Mouse (Mus musculus) lung, adult 2 months (tissue): ENCODE measurements around the gene Git2. TPM values are rescaled to one million over a fixed set of nuclear protein-coding genes. Genes with fewer than 3 reads are reported as not detected.
A peak's percentile ranks its signal among the peaks of the same experiment; 100 is the strongest.

Experiments
- DNase-seq: peaks from one replicate; pipeline ENCODE4 v3.0.0; 2022
- H3K4me1 ChIP-seq: fragments of 200-500 bp; 2 replicates; pipeline ENCODE4 v1.6.1; 2011; ENCODE audit warnings: low read length; ENCODE audit not compliant: control insufficient read depth, insufficient read depth
- H3K4me3 ChIP-seq: fragments of 200-500 bp; replicated peaks from 2 replicates; pipeline ENCODE3; 2011; ENCODE audit warnings: low read depth, mild to moderate bottlenecking, control low read depth, low read length; ENCODE audit errors: extremely low read depth
- CTCF ChIP-seq: fragments of 200-500 bp; IDR thresholded peaks from 2 replicates; pipeline ENCODE4 v1.5.1; 2011; ENCODE audit warnings: mild to moderate bottlenecking, low read length, control low read depth; ENCODE audit not compliant: insufficient read depth
- POLR2A ChIP-seq: fragments of 200-500 bp; IDR thresholded peaks from 2 replicates; pipeline ENCODE4 v1.6.1; 2011; ENCODE audit warnings: low read depth, mild to moderate bottlenecking, control low read depth, low read length, borderline replicate concordance; ENCODE audit errors: extremely low read depth
- WGBS: fragments of 180-500 bp; shearing (Covaris S2); methylation state at CpG from one replicate; pipeline ENCODE4 v1.1.7; 2018; 5-methylcytosine and 5-hydroxymethylcytosine counted together
- polyA plus RNA-seq: library from polyadenylated mRNA; depleted of rRNA; stranded (reverse); fragments of >200 nt; gene quantifications from 2 replicates; pipeline ENCODE4 v1.2.3, GENCODE M21; 2012

Git2 gene
- polyA plus RNA-seq, 1 experiment, result 105 TPM

DNA sequence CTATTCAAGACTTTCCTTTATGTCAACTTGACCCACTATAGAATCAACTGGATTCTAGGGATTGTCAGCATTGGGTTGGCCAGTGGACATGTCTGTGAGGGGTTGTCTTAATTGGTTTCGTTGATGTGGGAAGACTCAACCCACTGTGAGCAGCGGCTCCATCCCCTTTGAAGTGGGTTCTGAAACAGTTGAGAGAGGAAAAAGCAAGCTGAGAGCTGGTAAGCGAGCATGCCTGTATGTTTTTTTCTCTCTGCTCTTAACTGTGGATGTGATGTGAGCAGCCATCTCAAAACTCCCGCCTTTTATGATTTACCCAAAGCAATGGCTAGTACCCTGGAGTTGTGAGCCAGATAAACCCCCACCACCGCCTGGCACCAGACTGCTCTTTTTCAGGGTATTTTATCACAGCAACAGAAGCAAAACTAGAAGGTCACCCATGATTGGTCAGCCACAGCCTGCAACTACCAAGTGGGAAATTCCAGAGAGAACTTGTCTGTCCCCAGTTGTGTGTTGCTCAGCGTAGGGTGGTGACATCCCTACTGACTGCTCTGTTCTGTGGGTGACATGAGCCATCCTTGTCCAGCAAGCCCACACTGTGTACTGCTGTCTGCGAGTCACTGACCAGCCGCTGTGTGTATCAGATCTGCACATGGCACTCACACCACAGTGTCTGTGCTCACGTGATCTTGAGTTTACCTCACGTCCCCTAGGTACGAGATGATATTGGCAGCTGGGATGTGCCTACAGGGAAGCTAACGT is 8.3 kb upstream of the Git2 start:
- no peak for DNase-seq
- H3K4me1 ChIP-seq, result peaks cover 35% of the 10 kb centered on the region
- 64% methylated on average over 12 of the region's 12 CpGs for WGBS
- H3K4me3 ChIP-seq, result no peak overlapping the region
- TF ChIP-seq POLR2A, result peak; percentile 26; the same call in 1 of the 2 replicates
- TF ChIP-seq CTCF, result no peak

DNA sequence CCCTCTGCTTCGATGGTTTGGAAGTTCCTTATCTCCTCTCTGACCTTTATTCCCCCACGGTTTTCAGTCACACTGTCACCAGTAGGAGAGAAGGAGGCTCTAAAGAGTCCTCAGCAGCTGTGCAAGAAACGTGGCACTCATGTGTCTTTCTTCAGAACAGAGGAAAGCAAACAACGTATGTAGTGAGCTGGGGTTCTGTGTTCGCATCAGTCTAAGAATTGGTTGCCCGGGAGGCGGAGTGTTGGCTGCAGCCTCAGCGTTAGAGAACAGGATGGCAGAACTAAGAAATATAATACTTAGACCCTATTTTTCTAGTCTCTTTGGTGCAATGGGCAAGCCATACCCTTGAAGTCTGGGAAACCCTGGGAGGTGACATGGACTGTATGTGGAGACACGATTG is 7.7 kb upstream of the Git2 start:
- Histone ChIP-seq H3K4me3 (no peak overlapping the region), H3K4me1 (peaks cover 36% of the 10 kb centered on the region)
- DNase-seq, result no peak
- WGBS, result 57% methylated on average over 9 of the region's 9 CpGs
- TF ChIP-seq CTCF (no peak), POLR2A (no peak)

DNA sequence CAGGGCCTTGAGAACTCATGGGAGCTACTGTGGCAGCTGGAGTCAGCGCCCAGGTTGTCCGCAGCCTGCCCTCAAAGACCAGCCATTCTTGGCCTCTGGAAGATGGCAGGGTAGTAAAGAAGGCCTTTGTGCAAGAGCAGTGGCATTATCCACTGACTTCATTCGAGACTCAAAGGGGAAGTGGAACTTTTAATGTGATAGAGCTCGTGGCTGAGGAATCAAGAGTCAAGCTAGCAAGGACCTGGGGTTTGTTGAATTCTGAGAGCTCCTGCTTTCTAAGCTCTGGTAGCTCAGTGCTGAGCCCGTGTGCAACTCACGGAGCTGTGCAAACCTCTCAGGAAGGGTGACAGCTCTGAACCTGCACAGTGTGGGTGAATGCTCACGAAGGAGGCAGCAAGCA is 5.6 kb upstream of the Git2 start:
- H3K4me1 ChIP-seq, result peaks cover 43% of the 10 kb centered on the region
- WGBS, result 67% methylated on average over 7 of the region's 7 CpGs
- H3K4me3 ChIP-seq, result no peak overlapping the region

DNA sequence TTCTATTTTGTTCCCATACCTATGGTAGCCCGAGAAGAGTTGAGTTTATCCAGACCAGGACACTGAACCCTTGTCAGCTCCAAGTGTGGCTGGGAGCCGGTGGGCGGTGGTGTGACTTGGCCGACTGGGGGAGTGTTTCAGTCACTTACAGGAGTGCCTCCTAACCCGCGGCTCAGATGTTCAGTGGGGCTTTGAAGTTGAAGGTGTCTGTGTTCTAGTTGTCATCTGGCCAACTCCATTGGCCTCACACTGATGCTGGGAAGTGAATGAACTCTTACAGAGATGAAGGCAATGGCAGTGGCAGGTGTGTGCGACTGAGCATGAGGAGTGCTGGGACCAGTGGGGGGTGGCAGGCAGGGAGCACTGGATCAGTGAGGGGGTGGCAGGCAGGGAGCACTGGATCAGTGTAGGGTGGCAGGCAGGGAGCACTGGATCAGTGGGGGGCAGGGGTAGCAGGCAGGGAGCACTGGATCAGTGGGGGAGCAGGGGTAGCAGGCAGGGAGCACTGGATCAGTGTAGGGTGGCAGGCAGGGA is 4.7 kb upstream of the Git2 start:
- Histone ChIP-seq H3K4me1 (peaks cover 40% of the 10 kb centered on the region), H3K4me3 (no peak overlapping the region)
- WGBS, result 59% methylated on average over 7 of the region's 7 CpGs
- no peak for DNase-seq
- TF ChIP-seq CTCF, result no peak
- TF ChIP-seq POLR2A, result no peak

More for the DNA sequence above, 5.6 kb upstream of the Git2 start:
- DNase-seq, result no peak
- TF ChIP-seq CTCF (no peak), POLR2A (no peak)

DNA sequence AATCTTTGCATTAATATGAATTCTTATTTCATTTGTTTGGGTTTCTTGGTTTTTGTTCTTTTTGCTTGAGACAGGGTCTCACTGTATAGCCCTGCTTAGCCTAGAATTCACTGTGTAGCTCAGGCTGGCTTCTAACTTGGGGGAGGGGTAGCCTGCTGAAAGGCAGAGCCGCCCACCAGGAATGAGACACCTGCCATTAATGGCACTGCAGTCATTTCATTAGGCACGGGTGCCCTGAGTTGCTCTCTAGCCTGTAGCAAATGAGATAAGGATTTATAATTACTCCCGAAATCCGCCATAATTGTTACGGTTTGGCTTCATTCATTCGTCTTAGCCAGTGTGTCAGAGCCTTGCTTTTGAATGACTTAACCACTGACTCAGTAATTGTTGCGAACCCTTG is 857 bp upstream of the Git2 start:
- DNase-seq, result no peak
- 68% methylated on average over 7 of the region's 7 CpGs for WGBS
- TF ChIP-seq CTCF, result no peak
- H3K4me1 ChIP-seq, result peaks cover 23% of the 10 kb centered on the region
- no peak overlapping the region for H3K4me3 ChIP-seq

DNA sequence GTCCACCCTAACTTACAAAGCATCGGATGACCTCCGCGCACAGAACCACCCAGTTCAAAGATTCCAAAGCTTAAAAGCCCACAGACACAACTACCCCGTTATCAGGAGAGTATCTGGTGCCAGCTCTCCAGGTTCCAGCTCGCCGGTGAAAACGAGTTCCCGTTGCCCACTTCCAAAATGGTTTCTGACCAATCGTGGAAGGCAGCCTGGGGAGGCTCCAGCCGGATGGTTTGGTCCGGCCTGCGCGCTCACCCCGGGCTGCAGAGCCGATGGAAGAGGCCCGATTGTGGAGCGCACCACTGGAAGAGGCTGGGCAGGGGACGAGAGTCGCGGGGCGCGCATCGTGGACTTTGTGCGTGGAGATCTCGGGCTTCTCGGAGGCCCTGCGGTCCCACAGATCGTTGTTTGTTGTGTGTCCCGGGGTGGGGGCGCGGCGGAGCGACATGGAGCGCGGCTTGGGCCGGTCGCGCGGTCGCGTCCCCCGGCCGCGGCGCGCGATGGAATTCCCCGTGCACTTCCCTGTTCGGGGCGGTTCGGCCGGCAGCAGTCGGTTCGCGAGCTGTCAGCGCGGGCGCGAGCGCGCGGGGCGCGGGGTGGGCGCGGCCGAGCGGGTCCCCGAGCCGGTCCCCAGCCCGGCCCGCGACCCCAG is 790 bp downstream of the Git2 start, which contains the start of gene Ankrd13a:
TSS of gene Ankrd13a (plus strand) at position 275 of the 649 bp plus-strand sequence.
- WGBS, result under 1% methylated on average over 70 of the region's 73 CpGs

DNA sequence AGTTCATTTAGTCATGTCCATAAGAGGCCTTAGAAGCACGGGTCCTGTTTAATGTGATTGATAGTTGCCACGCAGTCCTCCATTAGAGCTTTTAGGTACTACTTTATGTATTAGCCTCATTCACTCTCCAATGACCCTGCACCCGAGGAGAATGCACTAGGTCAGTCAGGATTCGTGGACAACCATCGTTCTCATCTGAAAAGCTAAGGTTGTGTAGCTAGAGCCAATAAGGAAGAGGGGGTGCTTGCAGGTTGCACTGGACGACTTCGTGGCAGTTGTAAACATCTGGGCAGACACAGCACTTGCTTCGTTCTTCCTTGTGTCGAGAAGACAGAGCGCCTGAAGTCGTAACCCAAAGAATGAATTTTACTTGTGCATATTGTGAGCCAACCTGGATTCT is 1.5 kb downstream of the Git2 start:
- Histone ChIP-seq H3K4me3 (peak overlapping the region; percentile 72), H3K4me1 (peaks cover 20% of the 10 kb centered on the region)
- peak; percentile 53 for DNase-seq
- 1% methylated on average over 11 of the region's 11 CpGs for WGBS
- TF ChIP-seq CTCF (no peak), POLR2A (no peak)

More for the DNA sequence above, 790 bp downstream of the Git2 start, which contains the start of gene Ankrd13a:
- peak; percentile 87 for DNase-seq
- H3K4me1 ChIP-seq, result peaks cover 22% of the 10 kb centered on the region
- TF ChIP-seq CTCF, result no peak
- peak; percentile 61; the same call in 1 of the 2 replicates for TF ChIP-seq POLR2A
- peak within 1 kb of the TSS; percentile 89 for H3K4me3 ChIP-seq

DNA sequence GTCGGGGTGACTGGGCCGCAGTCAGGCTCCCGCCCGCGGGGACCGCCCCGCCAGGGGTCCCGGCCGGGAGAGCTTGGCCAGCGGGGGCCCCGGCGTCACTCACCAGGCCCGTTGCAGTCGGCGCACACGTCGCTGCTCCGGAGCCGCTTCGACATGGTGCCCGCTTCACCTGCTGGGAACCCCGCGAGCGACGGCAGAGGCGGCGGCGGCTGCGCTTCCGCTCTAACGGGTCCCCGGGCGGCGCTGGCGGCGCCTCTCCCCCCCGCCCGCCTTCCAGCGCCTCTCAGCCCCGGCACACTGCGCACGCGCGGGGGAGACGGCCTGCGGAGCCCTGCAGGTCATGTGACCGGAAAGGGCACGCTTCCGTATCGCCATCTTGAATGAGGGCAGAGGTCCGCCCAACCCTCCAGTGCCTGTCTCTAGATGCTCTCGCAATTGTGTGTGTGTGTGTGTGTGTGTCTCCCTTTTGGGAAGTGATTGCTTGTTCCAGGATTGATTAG is 2.1 kb downstream of the Git2 start:
- DNase-seq, result peak; percentile 93
- TF ChIP-seq CTCF, result no peak
- TF ChIP-seq POLR2A, result peak; percentile 73; the same call in 1 of the 2 replicates
- peaks cover 20% of the 10 kb centered on the region for H3K4me1 ChIP-seq
- under 1% methylated on average over 52 of the region's 52 CpGs for WGBS
- H3K4me3 ChIP-seq, result peak overlapping the region; percentile 84

DNA sequence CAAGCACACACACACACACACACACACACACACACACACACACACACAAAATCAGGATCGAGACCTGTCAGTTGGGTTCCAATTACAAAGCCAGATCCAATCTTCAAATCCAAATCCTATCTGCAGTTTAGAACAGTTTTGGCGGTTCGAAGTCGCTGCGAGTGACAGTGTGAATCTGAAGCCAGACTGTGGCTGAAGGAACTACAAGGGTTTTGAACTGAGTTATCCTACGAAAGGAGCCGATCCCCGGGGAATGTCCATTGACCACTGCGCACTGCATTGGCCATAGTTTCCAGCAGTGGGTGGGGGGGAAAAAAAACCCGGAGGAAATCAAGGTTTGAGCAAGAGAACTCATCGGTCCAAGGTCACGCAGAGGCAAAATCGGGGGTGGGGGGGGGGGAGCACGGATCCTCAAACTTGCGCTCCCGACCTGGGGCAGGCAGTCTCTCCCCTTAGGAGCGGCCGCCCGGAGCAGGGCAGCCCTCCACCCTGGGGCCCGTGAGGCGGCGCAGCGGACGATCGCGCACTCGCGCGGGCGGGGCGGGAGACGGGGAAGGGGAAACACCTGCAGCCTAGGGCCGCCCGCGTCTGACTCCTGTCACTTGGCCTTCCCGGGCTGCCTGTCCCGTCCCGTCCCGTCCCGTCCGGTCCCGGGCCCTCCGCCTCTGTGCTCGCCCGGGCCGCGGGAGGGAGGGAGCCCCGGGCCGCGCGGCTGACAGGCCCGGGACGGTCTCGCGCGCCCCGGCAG is 2.7 kb downstream of the Git2 start:
- Histone ChIP-seq H3K4me1 (peaks cover 17% of the 10 kb centered on the region), H3K4me3 (peak overlapping the region; percentile 84)
- DNase-seq, result peak; percentile 60
- TF ChIP-seq POLR2A, result no peak
- no peak for TF ChIP-seq CTCF
- under 1% methylated on average over 53 of the region's 57 CpGs for WGBS
